Mouse (Mus musculus): Measurements from ENCODE around the gene Clasp1. TPM values are rescaled to one million over a fixed set of nuclear protein-coding genes. Genes with fewer than 3 reads are reported as not detected.

Clasp1 gene
- polyA plus RNA-seq, 1 experiment from 2014 or later: 71.6 TPM

- H3K9me3 ChIP-seq (replicated peaks; ENCODE audit: control insufficient read depth, low read length): no peaks in the 10 kb centered on the region
- no peak overlapping the region for H3K27ac ChIP-seq (ENCODE audit: low read depth, low read length)
- no peak for DNase-seq (ENCODE audit: low spot score)
- no peak overlapping the region for H3K4me3 ChIP-seq (ENCODE audit: low read depth, low read length)
- no peaks in the 10 kb centered on the region for H3K27me3 ChIP-seq (replicated peaks; ENCODE audit: control insufficient read depth, insufficient read depth, low read length)
- no peak for ATAC-seq
- no peak overlapping the region for H3K4me2 ChIP-seq (ENCODE audit: low read length)
- no peak overlapping the region for H3K9ac ChIP-seq (ENCODE audit: low read length)
- no peaks in the 10 kb centered on the region for H3K4me1 ChIP-seq (ENCODE audit: control insufficient read depth, insufficient read depth, low read length)
- peaks cover 90% of the 10 kb centered on the region for H3K36me3 ChIP-seq (ENCODE audit: control insufficient read depth, insufficient read depth, low read length)
- WGBS: 92% methylated on average over 5 of the region's 5 CpGs
Observed at GRCm38 (mm10) chr1:118548769-118549168, 159.9 kb downstream of the Clasp1 start.

DNA sequence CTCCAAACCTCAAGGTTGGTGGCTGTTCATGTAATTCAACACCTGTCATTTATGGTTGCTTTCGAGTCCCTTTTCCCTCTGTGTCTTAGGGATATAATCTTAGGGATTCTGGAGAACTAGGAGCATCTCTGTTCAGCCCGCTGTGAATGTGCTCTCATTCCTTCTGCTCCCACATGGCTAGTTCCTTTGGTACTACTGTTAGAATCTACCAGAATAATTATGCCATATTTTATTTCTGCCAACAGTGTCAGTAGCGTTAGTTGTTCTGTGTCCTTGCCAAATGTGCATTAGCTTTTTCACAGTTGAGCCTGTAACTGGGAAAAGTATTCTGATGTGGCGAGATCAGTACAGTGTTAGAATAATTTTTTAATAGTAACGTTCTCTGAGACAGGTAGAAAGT, 162.3 kb downstream of the Clasp1 start:
- no peaks in the 10 kb centered on the region for H3K27me3 ChIP-seq (replicated peaks; ENCODE audit: control insufficient read depth, insufficient read depth, low read length)
- H3K4me3 ChIP-seq (ENCODE audit: low read depth, low read length): no peak overlapping the region
- peaks cover 91% of the 10 kb centered on the region for H3K36me3 ChIP-seq (ENCODE audit: control insufficient read depth, insufficient read depth, low read length)
- 92% methylated on average over 5 of the region's 5 CpGs for WGBS
- ATAC-seq (no peak), DNase-seq (ENCODE audit: low spot score) (no peak)
- no peaks in the 10 kb centered on the region for H3K4me1 ChIP-seq (ENCODE audit: control insufficient read depth, insufficient read depth, low read length)
- no peaks in the 10 kb centered on the region for H3K9me3 ChIP-seq (replicated peaks; ENCODE audit: control insufficient read depth, low read length)
- no peak overlapping the region for H3K9ac ChIP-seq (ENCODE audit: low read length)
- no peak overlapping the region for H3K4me2 ChIP-seq (ENCODE audit: low read length)
- H3K27ac ChIP-seq (ENCODE audit: low read depth, low read length): no peak overlapping the region

DNA sequence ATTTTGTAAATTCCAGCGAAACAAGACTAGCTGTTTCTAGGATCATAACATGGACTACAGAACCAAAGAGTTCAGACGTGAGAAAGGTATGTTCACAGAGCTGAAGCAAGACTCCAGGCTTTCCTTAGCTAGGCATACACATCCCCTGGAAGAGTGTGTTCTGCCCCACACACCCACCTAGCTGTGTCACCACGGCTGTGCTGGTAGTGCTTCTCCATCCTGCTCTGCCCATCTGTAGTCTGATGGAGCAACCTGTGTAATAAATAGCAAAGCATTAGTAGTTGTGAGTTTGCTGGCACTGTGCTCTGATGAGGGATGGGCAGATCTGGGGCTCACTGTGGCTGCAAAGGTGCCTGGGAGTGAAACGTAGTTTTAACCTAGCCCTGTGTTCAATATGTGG, 163.2 kb downstream of the Clasp1 start:
- ATAC-seq (no peak), DNase-seq (ENCODE audit: low spot score) (no peak)
- H3K4me3 ChIP-seq (ENCODE audit: low read depth, low read length): no peak overlapping the region
- no peak overlapping the region for H3K4me2 ChIP-seq (ENCODE audit: low read length)
- H3K9ac ChIP-seq (ENCODE audit: low read length): no peak overlapping the region
- H3K4me1 ChIP-seq (ENCODE audit: control insufficient read depth, insufficient read depth, low read length): no peaks in the 10 kb centered on the region
- H3K9me3 ChIP-seq (replicated peaks; ENCODE audit: control insufficient read depth, low read length): no peaks in the 10 kb centered on the region
- 95% methylated on average over 4 of the region's 4 CpGs for WGBS
- H3K36me3 ChIP-seq (ENCODE audit: control insufficient read depth, insufficient read depth, low read length): peaks cover 90% of the 10 kb centered on the region
- no peaks in the 10 kb centered on the region for H3K27me3 ChIP-seq (replicated peaks; ENCODE audit: control insufficient read depth, insufficient read depth, low read length)
- H3K27ac ChIP-seq (ENCODE audit: low read depth, low read length): no peak overlapping the region

GRCm38 (mm10) chr1:118553045-118553444, 164.2 kb downstream of the Clasp1 start:
- 91% methylated on average over 2 of the region's 2 CpGs for WGBS
- H3K4me2 ChIP-seq (ENCODE audit: low read length): no peak overlapping the region
- no peaks in the 10 kb centered on the region for H3K4me1 ChIP-seq (ENCODE audit: control insufficient read depth, insufficient read depth, low read length)
- no peak overlapping the region for H3K9ac ChIP-seq (ENCODE audit: low read length)
- H3K27ac ChIP-seq (ENCODE audit: low read depth, low read length): no peak overlapping the region
- H3K36me3 ChIP-seq (ENCODE audit: control insufficient read depth, insufficient read depth, low read length): peaks cover 90% of the 10 kb centered on the region
- ATAC-seq (no peak), DNase-seq (ENCODE audit: low spot score) (no peak)
- no peaks in the 10 kb centered on the region for H3K27me3 ChIP-seq (replicated peaks; ENCODE audit: control insufficient read depth, insufficient read depth, low read length)
- no peak overlapping the region for H3K4me3 ChIP-seq (ENCODE audit: low read depth, low read length)
- no peaks in the 10 kb centered on the region for H3K9me3 ChIP-seq (replicated peaks; ENCODE audit: control insufficient read depth, low read length)

GRCm38 (mm10) chr1:118553451-118553850, 164.6 kb downstream of the Clasp1 start:
- H3K4me3 ChIP-seq (ENCODE audit: low read depth, low read length): no peak overlapping the region
- no peak overlapping the region for H3K9ac ChIP-seq (ENCODE audit: low read length)
- H3K4me1 ChIP-seq (ENCODE audit: control insufficient read depth, insufficient read depth, low read length): no peaks in the 10 kb centered on the region
- no peaks in the 10 kb centered on the region for H3K27me3 ChIP-seq (replicated peaks; ENCODE audit: control insufficient read depth, insufficient read depth, low read length)
- no peak for DNase-seq (ENCODE audit: low spot score)
- H3K27ac ChIP-seq (ENCODE audit: low read depth, low read length): no peak overlapping the region
- WGBS: 94% methylated on average over 3 of the region's 3 CpGs
- no peak for ATAC-seq
- H3K36me3 ChIP-seq (ENCODE audit: control insufficient read depth, insufficient read depth, low read length): peaks cover 89% of the 10 kb centered on the region
- H3K4me2 ChIP-seq (ENCODE audit: low read length): no peak overlapping the region
- H3K9me3 ChIP-seq (replicated peaks; ENCODE audit: control insufficient read depth, low read length): no peaks in the 10 kb centered on the region

GRCm38 (mm10) chr1:118554961-118555360, 166.1 kb downstream of the Clasp1 start:
- H3K9ac ChIP-seq (ENCODE audit: low read length): no peak overlapping the region
- ATAC-seq (no peak), DNase-seq (ENCODE audit: low spot score) (no peak)
- H3K36me3 ChIP-seq (ENCODE audit: control insufficient read depth, insufficient read depth, low read length): peaks cover 82% of the 10 kb centered on the region
- H3K4me1 ChIP-seq (ENCODE audit: control insufficient read depth, insufficient read depth, low read length): no peaks in the 10 kb centered on the region
- H3K4me3 ChIP-seq (ENCODE audit: low read depth, low read length): no peak overlapping the region
- H3K4me2 ChIP-seq (ENCODE audit: low read length): no peak overlapping the region
- no peaks in the 10 kb centered on the region for H3K9me3 ChIP-seq (replicated peaks; ENCODE audit: control insufficient read depth, low read length)
- WGBS: 94% methylated on average over 5 of the region's 5 CpGs
- H3K27ac ChIP-seq (ENCODE audit: low read depth, low read length): no peak overlapping the region
- H3K27me3 ChIP-seq (replicated peaks; ENCODE audit: control insufficient read depth, insufficient read depth, low read length): no peaks in the 10 kb centered on the region

DNA sequence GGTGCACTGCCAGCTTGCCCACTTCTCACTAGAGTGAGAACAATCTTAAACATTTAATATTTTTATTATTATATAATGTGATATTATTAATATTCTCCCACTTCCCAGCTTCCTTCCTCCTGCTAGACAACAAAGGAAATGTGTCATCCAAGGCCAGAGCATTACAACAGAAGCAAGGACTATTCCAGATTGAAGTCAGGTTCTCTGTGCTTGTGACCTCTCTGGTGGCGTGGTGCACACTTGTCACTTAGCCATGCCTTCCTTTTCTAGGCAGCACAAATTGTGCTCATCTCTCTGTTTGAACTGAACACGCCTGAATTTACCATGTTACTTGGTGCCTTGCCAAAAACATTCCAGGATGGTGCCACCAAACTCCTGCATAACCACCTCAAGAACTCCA, 170.9 kb downstream of the Clasp1 start:
- WGBS: 90% methylated on average over 2 of the region's 2 CpGs

DNA sequence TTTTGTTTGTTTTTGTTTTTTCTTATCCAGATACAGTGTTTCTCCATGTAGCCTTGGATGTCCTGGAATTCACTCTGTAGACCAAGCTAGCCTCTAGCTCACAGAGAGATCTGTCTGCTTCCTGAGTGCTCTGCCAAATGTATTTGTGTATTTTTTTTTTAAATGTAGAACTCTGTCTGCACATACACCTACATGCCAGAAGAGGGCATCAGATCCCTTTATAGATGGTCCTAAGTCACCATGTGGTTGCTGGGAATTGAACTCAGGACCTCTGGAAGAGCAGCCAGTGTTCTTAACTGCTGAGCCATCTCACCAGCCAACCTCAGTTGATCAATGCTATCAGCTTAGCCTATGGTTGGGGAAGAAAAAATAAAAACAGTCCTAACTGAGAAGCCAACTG, 175.7 kb downstream of the Clasp1 start:
- Histone ChIP-seq H3K27ac (ENCODE audit: low read depth, low read length) (no peak overlapping the region), H3K9me3 (replicated peaks; ENCODE audit: control insufficient read depth, low read length) (no peaks in the 10 kb centered on the region), H3K36me3 (ENCODE audit: control insufficient read depth, insufficient read depth, low read length) (peaks cover 93% of the 10 kb centered on the region), H3K4me1 (ENCODE audit: control insufficient read depth, insufficient read depth, low read length) (no peaks in the 10 kb centered on the region), H3K4me2 (ENCODE audit: low read length) (no peak overlapping the region), H3K27me3 (replicated peaks; ENCODE audit: control insufficient read depth, insufficient read depth, low read length) (no peaks in the 10 kb centered on the region), H3K9ac (ENCODE audit: low read length) (no peak overlapping the region), H3K4me3 (ENCODE audit: low read depth, low read length) (no peak overlapping the region)
- ATAC-seq (no peak), DNase-seq (ENCODE audit: low spot score) (no peak)

More for the DNA sequence above, 170.9 kb downstream of the Clasp1 start:
- Histone ChIP-seq H3K9ac (ENCODE audit: low read length) (no peak overlapping the region), H3K27me3 (replicated peaks; ENCODE audit: control insufficient read depth, insufficient read depth, low read length) (no peaks in the 10 kb centered on the region), H3K36me3 (ENCODE audit: control insufficient read depth, insufficient read depth, low read length) (peaks cover 83% of the 10 kb centered on the region), H3K4me3 (ENCODE audit: low read depth, low read length) (no peak overlapping the region), H3K4me1 (ENCODE audit: control insufficient read depth, insufficient read depth, low read length) (no peaks in the 10 kb centered on the region), H3K27ac (ENCODE audit: low read depth, low read length) (no peak overlapping the region), H3K4me2 (ENCODE audit: low read length) (no peak overlapping the region), H3K9me3 (replicated peaks; ENCODE audit: control insufficient read depth, low read length) (no peaks in the 10 kb centered on the region)
- DNase-seq (ENCODE audit: low spot score): no peak
- no peak for ATAC-seq

GRCm38 (mm10) chr1:118567659-118568058, 178.8 kb downstream of the Clasp1 start:
- peaks cover 95% of the 10 kb centered on the region for H3K36me3 ChIP-seq (ENCODE audit: control insufficient read depth, insufficient read depth, low read length)
- no peak overlapping the region for H3K9ac ChIP-seq (ENCODE audit: low read length)
- no peak for DNase-seq (ENCODE audit: low spot score)
- no peaks in the 10 kb centered on the region for H3K4me1 ChIP-seq (ENCODE audit: control insufficient read depth, insufficient read depth, low read length)
- no peak overlapping the region for H3K27ac ChIP-seq (ENCODE audit: low read depth, low read length)
- no peak overlapping the region for H3K4me3 ChIP-seq (ENCODE audit: low read depth, low read length)
- ATAC-seq: no peak
- 97% methylated on average over 3 of the region's 3 CpGs for WGBS
- H3K27me3 ChIP-seq (replicated peaks; ENCODE audit: control insufficient read depth, insufficient read depth, low read length): no peaks in the 10 kb centered on the region
- no peaks in the 10 kb centered on the region for H3K9me3 ChIP-seq (replicated peaks; ENCODE audit: control insufficient read depth, low read length)
- H3K4me2 ChIP-seq (ENCODE audit: low read length): no peak overlapping the region
